Mouse (Mus musculus): ENCODE measurements around the gene Zbtb37.

GRCm38 (mm10) chr1:161037599-161037998 lies 3.0 kb upstream of the Zbtb37 start:
- no peak for TF ChIP-seq CTCF (IDR thresholded peaks at IDR 0.05; ENCODE audit: low read depth, low read length)
- no peak for TF ChIP-seq EP300 (IDR thresholded peaks at IDR 0.05; ENCODE audit: insufficient read depth, low read depth, low read length)
